Mouse (Mus musculus) heart, embryonic 11.5 days (tissue): Measurements from ENCODE around the gene Ipo9. TPM values are rescaled to one million over a fixed set of nuclear protein-coding genes. Genes with fewer than 3 reads are reported as not detected.

Experiments
- ATAC-seq: fragments of 200-750 bp; cut with Nextera tagmentation; replicated peaks from 2 replicates; pipeline ENCODE4 v1.8.0; 2017; ENCODE audit warnings: moderate library complexity; ENCODE audit not compliant: insufficient number of reproducible peaks, low FRiP score, low TSS enrichment
- H3K27ac ChIP-seq: fragments of 300-500 bp; sonication (generic); 2 replicates; pipeline ENCODE4 v1.5.1; 2014; ENCODE audit warnings: mild to moderate bottlenecking, low read depth, low read length
- H3K27me3 ChIP-seq: fragments of 300-500 bp; sonication (generic); 2 replicates; pipeline ENCODE4 v1.6.1; 2014; ENCODE audit warnings: mild to moderate bottlenecking, low read length, mixed read lengths; ENCODE audit not compliant: control insufficient read depth, insufficient read depth
- H3K36me3 ChIP-seq: fragments of 300-500 bp; sonication (generic); 2 replicates; pipeline ENCODE4 v1.6.1; 2014; ENCODE audit warnings: mild to moderate bottlenecking, low read length, moderate library complexity, mixed read lengths; ENCODE audit not compliant: control insufficient read depth, insufficient read depth
- H3K4me1 ChIP-seq: fragments of 300-500 bp; sonication (generic); 2 replicates; pipeline ENCODE4 v1.6.1; 2014; ENCODE audit warnings: low read length; ENCODE audit not compliant: control insufficient read depth, insufficient read depth
- H3K4me2 ChIP-seq: fragments of 300-500 bp; sonication (generic); 2 replicates; pipeline ENCODE4 v1.6.1; 2014; ENCODE audit warnings: mild to moderate bottlenecking, moderate library complexity
- H3K4me3 ChIP-seq: fragments of 300-500 bp; sonication (generic); 2 replicates; pipeline ENCODE4 v1.5.1; 2014; ENCODE audit warnings: low read depth, low read length
- H3K9ac ChIP-seq: fragments of 300-500 bp; sonication (generic); 2 replicates; pipeline ENCODE4 v1.6.1; 2014; ENCODE audit warnings: mild to moderate bottlenecking, low read depth, low read length, moderate library complexity
- H3K9me3 ChIP-seq: fragments of 300-500 bp; sonication (generic); replicated peaks from 2 replicates; pipeline ENCODE4 v1.6.1; 2016; ENCODE audit warnings: low read length; ENCODE audit not compliant: control insufficient read depth
- WGBS: fragments of 180-500 bp; shearing (Covaris S2); extraction: QIAGEN DNeasy Blood & Tissue Kit; methylation state at CpG from one replicate; pipeline ENCODE4 v1.1.7; 2014; ENCODE audit not compliant: insufficient replicate concordance; 5-methylcytosine and 5-hydroxymethylcytosine counted together
- polyA plus RNA-seq: library from polyadenylated mRNA; unstranded; fragments of >200 nt; fragmentation: Nextera tagmentation; extraction: Ambion mirVana; gene quantifications from 2 replicates; pipeline ENCODE4 v1.2.1, GENCODE M21; 2014

Ipo9 gene
- polyA plus RNA-seq, 1 experiment from 2014 or later: 132 TPM

DNA sequence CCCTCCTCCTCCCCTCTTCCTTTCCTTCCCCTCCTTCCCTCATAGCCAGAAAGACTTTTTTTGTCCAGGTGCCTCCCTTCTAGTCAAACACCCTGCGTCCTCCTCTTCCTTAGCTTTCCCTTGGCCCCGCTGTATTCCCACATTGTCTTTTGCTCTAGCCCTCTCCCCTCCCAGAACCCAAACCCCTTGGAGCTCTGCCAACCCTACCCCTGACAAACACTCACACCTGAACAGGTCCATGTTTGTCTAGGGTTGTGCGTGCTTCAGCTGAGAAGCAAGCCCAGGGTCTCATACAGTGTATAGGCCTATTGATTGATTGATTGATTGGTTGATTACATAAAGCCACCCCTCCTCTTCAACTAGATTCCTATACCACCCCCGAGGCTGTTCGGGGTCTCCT lies 60.9 kb downstream of the Ipo9 start:
- Histone ChIP-seq H3K27ac (no peak overlapping the region), H3K27me3 (0 out of 2 replicates have a peak, but pooled peaks cover 4% of the 10 kb centered on the region), H3K9me3 (no peaks in the 10 kb centered on the region), H3K4me1 (peaks cover 10% of the 10 kb centered on the region), H3K9ac (no peak overlapping the region), H3K36me3 (no peaks in the 10 kb centered on the region), H3K4me2 (no peak overlapping the region), H3K4me3 (no peak overlapping the region)
- ATAC-seq: no peak
- WGBS: 74% methylated on average over 5 of the region's 5 CpGs

DNA sequence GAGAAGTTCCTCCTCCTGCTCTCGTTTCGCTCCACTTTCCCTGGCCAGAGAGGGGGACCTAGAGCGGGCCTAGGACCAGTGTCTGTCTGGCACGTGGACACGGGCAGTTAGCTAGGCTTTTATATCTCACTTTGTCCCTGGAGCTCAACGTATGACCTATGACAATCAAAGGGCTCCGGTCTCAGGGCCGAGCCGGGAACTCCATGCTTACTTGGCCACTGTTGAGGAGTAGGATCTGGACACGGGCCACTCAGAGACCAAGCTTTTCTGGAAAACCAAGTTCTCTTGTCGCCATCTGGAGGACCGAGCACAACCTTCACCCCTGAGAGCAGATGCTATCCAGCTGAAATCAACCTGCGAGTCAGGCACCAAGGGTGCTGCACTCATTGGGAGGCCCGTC lies 61.3 kb downstream of the Ipo9 start:
- Histone ChIP-seq H3K4me1 (peaks cover 6% of the 10 kb centered on the region), H3K9ac (peak overlapping the region; percentile 53; the same call in 1 of the 2 replicates), H3K27me3 (0 out of 2 replicates have a peak, but pooled peaks cover 4% of the 10 kb centered on the region), H3K4me3 (peak overlapping the region; percentile 37), H3K9me3 (no peaks in the 10 kb centered on the region), H3K36me3 (no peaks in the 10 kb centered on the region), H3K4me2 (peak overlapping the region; percentile 79), H3K27ac (no peak overlapping the region)
- WGBS: 7% methylated on average over 14 of the region's 14 CpGs
- ATAC-seq: no peak

DNA sequence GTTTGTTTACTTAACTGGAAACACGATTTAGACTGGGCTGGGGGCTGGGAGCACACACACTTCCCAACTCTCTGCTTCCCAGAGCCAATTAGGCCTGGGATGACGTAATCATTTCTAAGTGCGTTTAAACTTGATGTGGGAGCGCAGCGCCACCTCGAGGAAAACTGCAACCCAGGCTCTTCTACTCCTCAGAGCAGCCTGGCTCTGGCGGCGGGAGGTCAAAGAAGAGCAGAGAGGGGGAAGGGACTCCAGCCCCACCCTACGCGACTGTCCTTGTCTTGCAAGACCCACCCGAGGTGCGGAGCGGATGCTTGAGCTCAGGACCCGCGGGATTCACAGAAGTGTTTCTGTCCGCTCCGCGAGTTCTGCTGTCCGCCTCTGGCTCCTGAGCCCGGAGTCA lies 62.1 kb downstream of the Ipo9 start:
- H3K4me3 ChIP-seq: peak overlapping the region; percentile 37
- H3K4me1 ChIP-seq: peaks cover 4% of the 10 kb centered on the region; the same call in 1 of the 2 replicates
- no peak overlapping the region for H3K27ac ChIP-seq
- peak overlapping the region; percentile 53; the same call in 1 of the 2 replicates for H3K9ac ChIP-seq
- H3K36me3 ChIP-seq: no peaks in the 10 kb centered on the region
- WGBS: 2% methylated on average over 20 of the region's 20 CpGs
- 0 out of 2 replicates have a peak, but pooled peaks cover 4% of the 10 kb centered on the region for H3K27me3 ChIP-seq
- ATAC-seq: peak; percentile 60; the same call in 1 of the 2 replicates
- H3K4me2 ChIP-seq: peak overlapping the region; percentile 79
- H3K9me3 ChIP-seq: no peaks in the 10 kb centered on the region

DNA sequence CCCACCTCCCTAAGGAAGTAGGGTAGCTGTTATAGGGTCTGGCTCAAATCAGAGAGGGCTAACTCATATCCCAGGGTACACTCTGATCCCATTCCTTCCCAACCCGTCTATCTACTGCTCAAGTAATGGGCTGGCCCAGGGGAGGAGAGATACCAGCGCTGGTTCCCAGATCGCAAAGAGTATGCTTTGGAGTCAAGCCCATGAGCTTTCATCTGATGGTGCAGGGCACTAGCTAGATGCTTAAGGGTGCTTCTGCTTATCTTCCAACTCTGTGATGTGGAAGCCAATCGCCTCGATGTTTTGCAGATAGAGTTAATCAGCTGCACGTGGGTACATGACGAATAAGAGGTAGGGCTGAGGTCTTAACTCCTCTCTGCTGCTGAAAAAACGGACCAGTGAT lies 62.7 kb downstream of the Ipo9 start:
- ATAC-seq: no peak
- H3K4me1 ChIP-seq: peaks cover 4% of the 10 kb centered on the region; the same call in 1 of the 2 replicates
- no peaks in the 10 kb centered on the region for H3K9me3 ChIP-seq
- no peak overlapping the region for H3K27ac ChIP-seq
- no peak overlapping the region for H3K9ac ChIP-seq
- no peak overlapping the region for H3K4me2 ChIP-seq
- 0 out of 2 replicates have a peak, but pooled peaks cover 4% of the 10 kb centered on the region for H3K27me3 ChIP-seq
- WGBS: 49% methylated on average over 8 of the region's 8 CpGs
- H3K36me3 ChIP-seq: no peaks in the 10 kb centered on the region
- H3K4me3 ChIP-seq: no peak overlapping the region

DNA sequence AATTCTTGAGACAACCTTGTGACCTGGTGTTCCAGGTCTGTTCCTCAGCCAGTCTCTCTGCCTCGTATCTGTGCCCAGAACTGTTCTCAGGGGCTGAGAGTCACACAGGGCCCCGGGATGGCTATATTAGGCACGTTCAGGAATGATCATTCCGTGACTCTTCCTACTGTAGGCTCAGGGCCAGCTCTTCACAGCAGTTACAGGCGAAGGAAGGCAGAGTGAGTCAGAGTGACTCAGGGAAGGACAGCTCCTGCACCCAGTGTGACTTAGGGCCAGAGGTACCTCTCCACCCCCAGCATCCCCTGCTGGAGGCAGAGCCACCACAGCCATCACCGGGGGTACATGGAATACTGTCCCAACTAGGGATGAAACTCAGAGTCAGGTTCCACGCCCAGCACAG lies 63.3 kb downstream of the Ipo9 start:
- no peak overlapping the region for H3K9ac ChIP-seq
- no peak for ATAC-seq
- H3K9me3 ChIP-seq: peaks cover 2% of the 10 kb centered on the region; the same call in 1 of the 2 replicates
- 0 out of 2 replicates have a peak, but pooled peaks cover 4% of the 10 kb centered on the region for H3K27me3 ChIP-seq
- H3K36me3 ChIP-seq: no peaks in the 10 kb centered on the region
- H3K27ac ChIP-seq: no peak overlapping the region
- no peak overlapping the region for H3K4me2 ChIP-seq
- WGBS: 60% methylated on average over 7 of the region's 7 CpGs
- H3K4me3 ChIP-seq: no peak overlapping the region
- H3K4me1 ChIP-seq: peaks cover 4% of the 10 kb centered on the region; the same call in 1 of the 2 replicates

DNA sequence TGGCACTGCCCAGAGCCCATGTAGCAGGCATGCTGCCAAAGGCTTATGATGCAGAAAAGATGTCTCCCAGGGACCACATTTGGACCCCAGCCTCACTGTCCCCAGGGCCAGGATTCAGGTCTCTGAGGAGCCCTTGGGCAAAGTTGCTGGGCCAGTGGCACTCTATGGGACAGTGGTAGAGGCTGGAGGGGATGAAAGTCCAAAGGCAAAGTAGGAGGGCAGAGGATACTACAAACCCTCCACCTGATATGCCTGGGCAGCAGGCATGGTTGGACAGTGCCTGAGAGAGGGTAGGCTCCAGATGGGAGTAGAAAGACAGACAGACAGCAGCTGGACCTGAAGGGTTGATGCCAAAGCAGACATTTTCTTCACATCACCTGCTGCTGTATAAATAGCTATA lies 63.9 kb downstream of the Ipo9 start:
- Histone ChIP-seq H3K4me2 (no peak overlapping the region), H3K27me3 (0 out of 2 replicates have a peak, but pooled peaks cover 4% of the 10 kb centered on the region), H3K4me3 (no peak overlapping the region), H3K4me1 (peaks cover 2% of the 10 kb centered on the region; the same call in 1 of the 2 replicates), H3K27ac (no peak overlapping the region), H3K9me3 (peaks cover 2% of the 10 kb centered on the region; the same call in 1 of the 2 replicates), H3K36me3 (no peaks in the 10 kb centered on the region), H3K9ac (no peak overlapping the region)
- no peak for ATAC-seq

DNA sequence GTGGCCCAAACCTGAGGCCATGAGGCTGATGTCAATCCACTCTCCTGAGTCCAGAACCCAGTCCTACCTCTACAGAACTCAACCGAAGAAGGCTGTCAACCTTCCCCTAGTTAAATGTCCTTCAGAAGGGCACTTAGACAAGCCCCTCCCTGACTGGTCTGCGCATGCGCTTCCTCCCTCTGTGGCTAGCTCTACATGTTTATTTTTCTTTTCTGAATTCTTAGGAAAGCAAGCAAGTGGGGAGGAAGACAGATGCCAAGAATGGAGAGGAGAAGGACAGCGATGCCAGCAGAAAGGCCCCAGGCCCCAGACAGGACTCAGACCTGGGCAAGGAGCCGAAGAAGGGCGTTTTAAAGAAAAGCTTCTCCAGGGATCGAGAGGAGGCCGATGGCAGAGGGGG lies 66.9 kb downstream of the Ipo9 start:
- ATAC-seq: no peak
- H3K4me1 ChIP-seq: no peaks in the 10 kb centered on the region
- H3K27ac ChIP-seq: no peak overlapping the region
- H3K36me3 ChIP-seq: no peaks in the 10 kb centered on the region
- no peak overlapping the region for H3K4me3 ChIP-seq
- peaks cover 2% of the 10 kb centered on the region; the same call in 1 of the 2 replicates for H3K9me3 ChIP-seq
- 69% methylated on average over 8 of the region's 8 CpGs for WGBS
- no peaks in the 10 kb centered on the region for H3K27me3 ChIP-seq
- no peak overlapping the region for H3K4me2 ChIP-seq
- H3K9ac ChIP-seq: no peak overlapping the region

DNA sequence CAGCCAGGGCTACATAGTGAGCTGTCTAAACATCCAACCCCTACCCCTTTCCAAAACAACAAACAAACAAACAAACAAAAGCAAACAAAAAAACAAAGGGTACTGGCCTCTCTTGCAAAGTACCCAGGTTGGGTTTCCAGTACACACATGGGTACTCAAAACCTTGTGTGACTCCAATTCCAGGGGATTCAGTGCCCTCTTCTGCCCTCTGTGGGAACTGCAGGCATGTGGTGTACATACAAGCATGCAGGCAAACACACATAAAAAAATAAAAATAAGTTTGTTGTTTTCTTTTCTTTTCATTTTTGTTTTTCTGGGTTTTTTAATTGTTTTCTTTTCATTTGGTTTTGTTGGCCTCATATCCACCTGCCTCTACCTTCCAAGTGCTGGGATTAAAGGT lies 68.2 kb downstream of the Ipo9 start:
- H3K4me2 ChIP-seq: no peak overlapping the region
- no peak overlapping the region for H3K9ac ChIP-seq
- no peak overlapping the region for H3K27ac ChIP-seq
- no peaks in the 10 kb centered on the region for H3K27me3 ChIP-seq
- no peak overlapping the region for H3K4me3 ChIP-seq
- peaks cover 5% of the 10 kb centered on the region; the same call in 1 of the 2 replicates for H3K4me1 ChIP-seq
- ATAC-seq: no peak
- H3K36me3 ChIP-seq: no peaks in the 10 kb centered on the region
- peaks cover 2% of the 10 kb centered on the region; the same call in 1 of the 2 replicates for H3K9me3 ChIP-seq

DNA sequence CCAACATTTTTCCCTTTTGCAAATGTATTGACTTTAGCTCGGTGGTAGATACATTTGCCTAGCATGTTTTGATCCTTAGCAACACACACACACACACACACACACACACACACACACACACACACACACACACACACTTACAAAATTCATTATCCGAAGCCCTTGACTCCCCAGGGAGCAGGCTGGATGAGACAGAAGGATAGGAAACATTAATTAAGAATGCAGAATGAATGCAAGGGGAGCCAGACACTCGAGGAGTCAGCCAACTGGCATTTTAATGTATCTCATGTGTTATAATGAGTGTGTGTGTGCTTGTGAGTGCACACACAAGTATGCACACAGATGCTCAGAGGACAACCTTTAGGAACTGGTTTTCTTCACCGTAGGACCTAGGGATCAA lies 68.8 kb downstream of the Ipo9 start:
- Histone ChIP-seq H3K36me3 (no peaks in the 10 kb centered on the region), H3K9me3 (peaks cover 2% of the 10 kb centered on the region; the same call in 1 of the 2 replicates), H3K9ac (no peak overlapping the region), H3K4me2 (no peak overlapping the region), H3K4me3 (no peak overlapping the region), H3K27me3 (no peaks in the 10 kb centered on the region), H3K27ac (no peak overlapping the region), H3K4me1 (peaks cover 5% of the 10 kb centered on the region; the same call in 1 of the 2 replicates)
- ATAC-seq: no peak
- 85% methylated on average over 4 of the region's 4 CpGs for WGBS
